Mouse (Mus musculus): Measurements from ENCODE around the gene Smco3. TPM values are rescaled to one million over a fixed set of nuclear protein-coding genes. Genes with fewer than 3 reads are reported as not detected.

Smco3 gene
- polyA plus RNA-seq (2012; rRNA removed): not detected in 2 replicates

DNA sequence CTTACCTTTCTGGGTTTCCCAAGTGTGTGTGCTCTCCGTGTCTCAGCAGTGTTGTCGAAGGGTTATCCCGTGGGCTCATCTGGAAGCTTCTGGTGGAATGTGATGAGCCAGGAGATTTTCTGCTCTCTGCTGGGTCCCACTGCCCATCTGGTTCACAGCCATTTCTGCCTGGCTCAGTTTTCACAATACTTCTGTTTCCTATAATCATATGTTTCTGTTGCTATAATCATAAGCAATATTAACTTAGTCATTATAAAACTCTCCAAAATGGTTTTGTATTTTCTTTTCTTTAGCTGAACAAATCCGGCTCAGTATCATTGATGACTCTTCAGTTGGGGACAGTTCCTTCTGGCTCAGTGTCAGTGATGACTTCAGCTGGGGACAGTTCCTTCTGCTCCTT, at the start of gene Smco3:
TSS of gene Smco3 (minus strand) at position 101 of the 400 bp plus-strand sequence.

GRCm38 (mm10) chr6:136875670-136876069, 40.4 kb upstream of the Smco3 start, which contains the start of gene Mgp:
Gene Mgp, minus strand, starts transcription at chr6:136875823.

DNA sequence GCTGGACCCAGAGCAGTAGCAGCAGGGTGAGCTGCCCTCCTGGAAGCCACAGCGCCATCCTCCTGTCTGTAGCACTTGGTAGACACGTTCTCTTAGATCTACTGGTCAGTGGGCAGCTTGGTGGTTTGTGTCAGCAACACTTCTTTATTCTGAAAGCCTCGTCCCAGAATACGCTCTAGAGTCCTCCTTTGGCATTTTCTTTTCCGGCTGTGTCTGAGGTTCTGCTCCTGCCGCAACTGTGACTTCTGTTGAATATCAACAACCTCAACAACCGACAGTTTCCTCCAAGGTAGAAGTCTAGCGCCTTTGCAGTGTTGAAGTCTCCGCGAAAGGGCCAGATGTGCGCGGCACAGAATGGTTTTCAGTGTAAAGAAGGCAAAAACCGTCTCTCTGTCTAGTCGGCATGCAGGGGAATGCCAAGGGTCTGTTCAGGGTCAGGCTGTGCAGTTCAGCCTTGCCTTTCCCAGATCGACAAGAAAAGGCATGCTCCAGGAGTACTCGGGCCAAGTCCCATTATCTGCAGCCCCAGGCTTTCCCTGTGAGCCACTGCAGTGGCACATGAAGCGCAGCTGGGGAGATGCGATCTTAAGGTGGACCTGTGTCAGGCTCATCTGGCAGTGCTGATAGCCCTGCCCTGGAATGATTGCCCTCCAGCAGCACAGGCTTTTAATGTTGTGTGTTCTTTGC, 22.1 kb upstream of the Smco3 start, which contains the start of gene Art4:
TSS of gene Art4 (minus strand) at position 548 of the 687 bp plus-strand sequence.

GRCm38 (mm10) chr6:136827881-136828561, 7.2 kb downstream of the Smco3 start, which contains the start of gene Wbp11:
Gene Wbp11, minus strand, starts transcription at chr6:136828233.

DNA sequence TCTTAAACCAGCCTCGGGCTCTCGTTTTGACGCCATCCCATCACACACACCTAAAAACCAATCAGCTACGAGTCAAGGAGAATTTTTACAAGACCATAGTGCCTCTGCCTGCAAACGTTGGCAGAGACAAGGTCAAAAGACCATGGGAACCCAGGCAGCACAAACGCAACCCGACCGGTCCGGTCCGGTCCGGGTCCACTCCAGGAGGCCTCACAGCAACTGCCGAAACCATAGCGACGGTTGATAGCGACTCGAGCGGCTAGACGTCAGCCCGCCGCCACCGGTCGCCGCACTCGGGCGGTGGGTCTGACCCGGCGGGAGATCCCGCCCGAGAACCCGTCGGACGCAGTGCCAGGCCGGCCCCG, 7.8 kb downstream of the Smco3 start, which contains the start of gene BC049715:
TSS of gene BC049715 (plus strand) at position 111 of the 365 bp plus-strand sequence.

DNA sequence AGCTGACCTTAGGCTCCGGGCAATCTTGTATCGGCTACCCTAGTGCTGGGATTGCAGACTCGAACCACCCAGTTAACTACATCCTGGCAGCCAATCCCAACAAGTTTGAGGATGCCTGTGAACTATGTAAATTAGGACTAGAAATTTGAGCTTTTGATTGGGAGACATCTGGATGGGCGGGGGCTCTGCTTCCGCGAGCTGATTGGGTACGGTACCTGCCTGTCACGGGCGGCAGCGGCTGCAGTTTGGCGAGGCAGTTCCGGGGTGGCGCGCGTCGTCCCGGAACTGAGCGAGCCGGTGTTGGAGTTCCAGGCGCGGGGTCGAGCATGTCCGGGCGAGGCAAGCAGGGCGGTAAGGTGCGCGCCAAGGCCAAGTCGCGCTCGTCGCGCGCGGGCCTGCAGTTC, 27.2 kb downstream of the Smco3 start, which contains the start of gene H2afj:
TSS of gene H2afj (plus strand) at position 231 of the 404 bp plus-strand sequence.

GRCm38 (mm10) chr6:136803739-136804633, 31.3 kb downstream of the Smco3 start, which contains the start of gene Hist4h4:
Gene Hist4h4, minus strand, starts transcription at chr6:136804415.

DNA sequence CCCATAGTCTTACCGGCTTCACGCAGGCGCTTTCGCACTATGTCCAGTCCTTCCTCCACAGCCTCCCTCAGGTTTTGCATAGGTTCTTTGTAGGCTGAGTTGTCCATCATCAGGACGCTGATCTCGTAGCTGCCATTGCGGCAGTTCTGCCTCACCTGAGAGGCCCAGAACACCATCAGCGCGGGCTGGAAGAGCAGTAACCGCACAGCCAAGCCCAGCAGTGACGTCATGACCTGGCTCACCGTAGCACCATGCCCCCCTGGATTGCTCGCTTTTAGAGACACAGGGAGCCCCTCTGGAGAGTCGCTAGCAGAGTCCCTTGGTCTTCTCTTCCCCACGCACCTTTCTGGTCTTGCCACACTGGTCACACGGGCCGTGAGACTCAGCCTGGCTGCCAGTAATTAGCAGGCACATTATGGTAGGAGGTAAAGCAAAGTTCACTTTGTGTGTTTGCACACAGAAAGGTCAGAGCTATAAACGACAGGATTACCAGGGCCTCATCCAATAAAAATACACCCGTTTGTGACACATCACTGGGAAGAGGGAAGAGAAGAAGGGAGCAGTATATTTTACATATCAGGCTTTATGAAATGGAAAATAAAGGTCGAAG, 53.8 kb downstream of the Smco3 start, which contains the start of gene Gucy2c:
TSS of gene Gucy2c (minus strand) at position 389 of the 610 bp plus-strand sequence.

Other genes starting within 250 kb of the Smco3 start
- 7.0 and 7.7 TPM in 2 replicates for gene Plbd1, start 173.5 kb downstream of the Smco3 start, polyA plus RNA-seq (2012; rRNA removed)
- 0.26 and 0.27 TPM in 2 replicates for gene Gucy2c, start 53.7 kb downstream of the Smco3 start, polyA plus RNA-seq (2012; rRNA removed)
- 0.41 and 0.69 TPM in 2 replicates for gene Hist4h4, start 31.0 kb downstream of the Smco3 start, polyA plus RNA-seq (2012; rRNA removed)
- gene H2afj, start 27.2 kb downstream of the Smco3 start, polyA plus RNA-seq (2012; rRNA removed): 241 and 664 TPM in 2 replicates
- gene BC049715, start 7.8 kb downstream of the Smco3 start, polyA plus RNA-seq (2012; rRNA removed): 0.03 and 0.63 TPM in 2 replicates
- gene Wbp11, start 7.2 kb downstream of the Smco3 start, polyA plus RNA-seq (2012; rRNA removed): 17.8 and 18.8 TPM in 2 replicates
- gene Art4, start 22.3 kb upstream of the Smco3 start, polyA plus RNA-seq (2012; rRNA removed): 0.24 and 0.30 TPM in 2 replicates
- gene Mgp, start 40.4 kb upstream of the Smco3 start, polyA plus RNA-seq (2012; rRNA removed): 213 and 233 TPM in 2 replicates
- not detected in 2 replicates for gene Erp27, start 86.7 kb upstream of the Smco3 start, polyA plus RNA-seq (2012; rRNA removed)
- gene Pde6h, start 88.4 kb upstream of the Smco3 start, polyA plus RNA-seq (2012; rRNA removed): 0.01 TPM in 1 of 2 replicates, not detected in the other
- gene Arhgdib, start 106.4 kb upstream of the Smco3 start, polyA plus RNA-seq (2012; rRNA removed): 5.7 and 11.6 TPM in 2 replicates

Data from stomach, adult 2 months (tissue).